Mouse (Mus musculus) spleen, adult 12 weeks (tissue): Measurements from ENCODE around the gene Tmc2.

ENCODE experiments used
- DNase-seq: peaks from one replicate; pipeline ENCODE4 v3.0.0; 2022; ENCODE audit warnings: low spot score

The Tmc2 gene

DNA sequence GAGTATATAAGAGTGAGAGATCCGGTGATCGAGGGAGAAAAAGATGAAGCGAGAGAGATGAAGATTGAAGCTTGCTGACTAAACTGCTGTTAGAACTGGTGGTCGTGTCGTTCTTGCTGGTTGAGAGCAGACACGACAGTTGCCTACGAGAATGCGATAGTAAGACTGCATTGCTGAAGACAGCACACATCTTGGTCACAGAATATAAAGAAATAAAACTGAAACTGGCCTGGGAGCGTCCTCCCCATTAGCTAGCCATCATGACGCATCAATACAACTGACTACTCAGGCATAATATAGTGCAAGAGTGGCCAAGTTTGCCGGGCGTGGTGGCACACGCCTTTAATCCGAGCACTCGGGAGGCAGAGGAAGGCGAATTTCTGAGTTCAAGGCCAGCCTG lies at the start of gene Tmc2:
TSS of gene Tmc2 (plus strand) at position 301 of the 400 bp plus-strand sequence.
- DNase-seq = no peak

DNA sequence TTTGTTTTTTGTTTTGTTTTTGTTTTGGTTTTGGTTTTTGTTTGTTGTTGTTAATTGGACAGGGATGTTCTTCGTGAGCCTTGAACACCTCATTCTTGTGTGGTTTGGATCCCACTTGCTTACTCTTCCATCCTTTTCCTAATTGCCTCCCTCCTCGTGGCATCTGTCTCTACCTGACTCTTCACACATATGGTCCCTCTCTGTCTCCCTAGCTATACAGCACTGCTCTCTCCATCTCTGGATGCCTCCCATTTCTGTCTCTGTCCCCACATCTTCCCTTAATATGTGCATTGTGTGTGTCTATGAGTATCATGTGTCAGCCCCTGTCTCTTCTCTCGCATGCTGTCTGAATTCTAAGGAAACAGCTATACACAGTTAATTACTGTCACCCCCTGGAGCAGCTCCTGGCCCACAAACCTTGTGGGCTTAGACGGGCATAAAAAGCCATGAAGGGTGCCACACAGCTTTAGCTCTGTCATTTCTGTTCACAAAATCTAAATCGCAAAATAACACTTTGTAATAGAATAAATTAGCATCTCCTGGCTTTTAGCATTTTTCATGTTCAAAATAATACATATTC lies 48.8 kb upstream of the Tmc2 start:
- no peak for DNase-seq

- DNase-seq = no peak
Observed at GRCm38 (mm10) chr2:130155171-130155570, 39.8 kb upstream of the Tmc2 start.

GRCm38 (mm10) chr2:130155851-130156250 lies 39.1 kb upstream of the Tmc2 start:
- DNase-seq = no peak

GRCm38 (mm10) chr2:130157231-130158087 lies 37.5 kb upstream of the Tmc2 start:
- no peak for DNase-seq

- DNase-seq = no peak
Observed at GRCm38 (mm10) chr2:130158088-130158437, 36.9 kb upstream of the Tmc2 start.

- no peak for DNase-seq
Observed at GRCm38 (mm10) chr2:130162701-130163100, 32.3 kb upstream of the Tmc2 start.

GRCm38 (mm10) chr2:130166311-130167214 lies 28.4 kb upstream of the Tmc2 start:
- DNase-seq = no peak

GRCm38 (mm10) chr2:130167861-130168260 lies 27.1 kb upstream of the Tmc2 start:
- DNase-seq = no peak

- DNase-seq = no peak
Observed at GRCm38 (mm10) chr2:130171674-130172073, 23.3 kb upstream of the Tmc2 start.

- no peak for DNase-seq
Observed at GRCm38 (mm10) chr2:130176820-130177219, 18.2 kb upstream of the Tmc2 start.

- DNase-seq = no peak
Observed at GRCm38 (mm10) chr2:130178381-130178705, 16.7 kb upstream of the Tmc2 start.

DNA sequence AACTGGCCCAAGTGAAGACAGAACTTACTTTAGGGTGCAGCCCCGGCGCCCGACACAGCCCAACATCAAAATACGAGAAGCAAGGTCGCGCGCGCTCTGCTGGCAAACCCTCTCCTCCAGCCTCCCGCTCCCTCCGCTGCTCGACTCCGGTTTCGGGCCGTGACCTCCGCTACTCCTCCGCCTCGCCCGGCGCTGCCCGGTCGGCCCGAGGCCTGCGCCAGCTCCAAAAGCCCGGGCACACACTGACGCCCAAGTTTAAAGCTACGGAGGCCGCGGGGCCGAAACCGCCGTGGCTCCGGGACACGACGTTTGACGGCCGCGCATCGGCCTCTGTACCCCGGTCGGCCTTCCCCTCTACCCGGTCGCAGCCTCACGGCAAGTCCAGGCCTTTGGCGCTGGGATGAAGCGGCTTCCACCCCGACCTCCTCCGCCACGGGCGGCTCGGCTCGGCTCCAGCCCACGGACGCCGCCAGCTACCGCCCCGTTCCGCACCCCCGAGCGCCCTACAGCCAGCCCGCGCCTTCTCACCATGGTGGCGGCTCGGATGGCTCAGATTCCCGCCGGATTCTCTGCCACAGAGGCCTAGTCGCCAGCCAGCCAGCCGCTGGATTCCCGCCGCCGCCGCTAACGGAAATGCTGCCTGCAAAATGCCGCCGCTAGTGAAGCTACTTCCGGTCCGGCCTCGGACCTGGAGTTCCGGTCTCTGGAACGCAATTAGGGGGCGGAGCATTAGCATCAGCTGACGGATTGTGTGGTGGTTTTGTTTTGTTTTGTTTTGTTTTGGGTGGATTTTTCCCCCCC lies 16.1 kb upstream of the Tmc2 start, which contains the start of gene Snrpb:
TSS of gene Snrpb (minus strand) at position 698 of the 801 bp plus-strand sequence.
- DNase-seq = peak; percentile 78

DNA sequence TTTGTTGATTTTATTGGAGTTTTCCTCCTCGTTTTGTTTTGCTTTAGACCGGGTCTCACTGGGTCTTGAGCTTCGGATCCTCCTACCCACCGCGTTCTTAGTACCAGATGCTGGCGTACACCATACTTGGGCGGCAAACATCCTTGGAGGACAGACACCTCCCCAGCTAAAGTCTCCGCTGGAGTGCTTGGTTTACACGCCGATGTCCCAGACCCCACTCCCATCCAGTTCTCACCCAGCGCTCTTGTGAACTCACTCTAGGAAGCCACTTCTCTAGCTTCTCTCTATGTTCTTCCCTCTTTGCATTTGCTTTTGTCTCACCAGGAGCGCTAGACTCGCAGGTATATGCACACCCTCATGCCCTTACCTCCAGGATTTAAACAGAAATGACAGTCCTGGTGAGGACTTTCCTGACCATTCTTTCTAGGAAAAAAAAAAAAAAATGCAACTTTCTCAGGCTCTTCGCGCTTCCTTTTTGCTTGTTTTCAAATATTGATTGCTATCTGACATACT lies 15.4 kb upstream of the Tmc2 start:
- DNase-seq = no peak

DNA sequence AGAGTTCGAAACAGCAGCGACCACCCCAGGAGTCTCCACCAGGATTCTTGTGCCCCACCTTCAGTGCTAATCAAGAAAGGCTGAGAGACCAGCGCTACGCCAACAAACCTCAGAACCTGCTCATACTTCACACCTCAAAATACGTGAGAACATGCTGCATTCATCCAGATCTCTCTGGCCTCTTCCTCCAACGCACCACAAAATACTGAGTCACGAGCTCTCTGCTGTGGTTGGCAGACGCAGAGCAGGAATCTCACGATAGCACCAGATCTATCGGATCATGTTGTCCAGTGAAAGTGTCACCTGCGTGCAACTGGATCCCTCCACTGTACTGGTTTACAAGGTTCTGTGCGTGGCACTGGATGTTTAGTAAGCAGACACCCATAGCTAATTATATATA lies 6.6 kb upstream of the Tmc2 start:
- no peak for DNase-seq

GRCm38 (mm10) chr2:130200961-130201360 lies 6.0 kb downstream of the Tmc2 start:
- DNase-seq = no peak

DNA sequence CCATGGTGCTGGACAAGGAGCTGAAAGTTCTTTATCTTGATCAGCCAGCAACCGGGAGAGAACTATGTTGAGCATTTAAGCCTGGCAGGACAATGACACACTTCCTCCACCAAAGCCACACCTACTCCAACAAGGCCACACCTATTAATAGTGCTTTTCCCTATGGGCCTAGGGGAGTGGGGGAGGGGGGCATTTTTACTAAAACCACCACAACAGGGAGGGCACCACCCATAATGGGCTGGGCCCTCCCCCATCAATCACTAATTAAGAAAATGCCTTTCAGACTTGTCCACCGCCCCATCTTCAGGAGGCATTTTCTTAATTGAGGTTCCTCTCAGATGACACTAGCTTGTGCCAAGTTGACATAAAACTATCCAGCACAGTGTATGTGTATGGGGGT lies 12.4 kb downstream of the Tmc2 start:
- no peak for DNase-seq

DNA sequence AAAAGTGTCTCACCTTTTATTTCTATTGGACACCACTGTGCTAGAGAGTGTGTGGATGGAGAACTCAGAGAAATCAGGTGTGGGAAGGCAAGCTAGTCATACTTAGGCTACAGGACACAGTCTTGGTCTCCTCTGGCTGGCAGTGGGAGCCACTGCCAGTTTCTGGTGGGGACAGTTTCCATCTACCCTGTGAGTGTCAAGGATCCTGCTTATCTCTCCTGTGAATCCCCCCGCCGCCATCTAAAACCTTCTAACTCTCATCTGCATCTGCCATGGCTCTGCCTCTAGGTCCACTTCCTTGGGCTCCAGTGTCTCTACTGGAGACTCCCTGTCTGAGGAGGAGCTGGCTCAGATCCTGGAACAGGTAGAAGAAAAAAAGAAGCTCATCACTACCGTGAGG lies 13.0 kb downstream of the Tmc2 start:
- no peak for DNase-seq

DNA sequence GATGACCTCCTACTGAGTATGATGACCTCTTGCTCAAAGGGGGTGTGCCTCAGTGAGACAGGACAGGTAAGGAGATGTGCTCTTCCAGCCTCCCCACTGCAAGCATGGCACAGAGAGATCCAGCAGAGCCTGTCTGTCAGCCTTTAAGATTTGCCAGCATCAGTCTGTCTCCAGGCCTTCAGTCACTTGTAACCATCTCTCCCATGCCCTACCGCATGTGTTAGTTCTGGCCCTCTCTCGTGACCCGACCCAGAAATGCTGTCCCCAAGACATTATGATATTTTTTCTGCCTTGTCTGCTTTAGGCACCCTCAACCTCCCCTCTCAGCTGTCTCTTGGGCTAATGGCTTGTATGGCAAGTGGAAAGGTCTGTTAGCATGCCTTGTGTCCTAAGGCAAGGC lies 14.6 kb downstream of the Tmc2 start:
- DNase-seq = no peak

- DNase-seq = no peak
Observed at GRCm38 (mm10) chr2:130211581-130211980, 16.6 kb downstream of the Tmc2 start.

DNA sequence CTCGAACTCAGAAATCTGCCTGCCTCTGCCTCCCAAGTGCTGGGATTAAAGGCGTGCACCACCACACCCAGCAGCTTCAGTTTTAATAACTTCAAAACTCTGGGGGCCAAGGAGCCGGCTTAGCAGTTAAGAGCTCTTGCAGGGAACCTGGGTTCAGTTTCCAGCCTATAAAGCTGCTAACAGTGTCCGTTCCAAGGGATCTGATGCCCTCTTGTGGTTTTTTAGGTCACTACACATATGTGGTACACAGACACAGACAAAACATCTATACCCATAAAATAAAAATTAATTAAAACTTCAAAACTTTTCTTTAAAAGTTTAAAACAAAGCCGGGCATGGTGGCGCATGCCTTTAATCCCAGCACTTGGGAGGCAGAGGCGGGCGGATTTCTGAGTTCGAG lies 51.9 kb downstream of the Tmc2 start:
- no peak for DNase-seq

DNA sequence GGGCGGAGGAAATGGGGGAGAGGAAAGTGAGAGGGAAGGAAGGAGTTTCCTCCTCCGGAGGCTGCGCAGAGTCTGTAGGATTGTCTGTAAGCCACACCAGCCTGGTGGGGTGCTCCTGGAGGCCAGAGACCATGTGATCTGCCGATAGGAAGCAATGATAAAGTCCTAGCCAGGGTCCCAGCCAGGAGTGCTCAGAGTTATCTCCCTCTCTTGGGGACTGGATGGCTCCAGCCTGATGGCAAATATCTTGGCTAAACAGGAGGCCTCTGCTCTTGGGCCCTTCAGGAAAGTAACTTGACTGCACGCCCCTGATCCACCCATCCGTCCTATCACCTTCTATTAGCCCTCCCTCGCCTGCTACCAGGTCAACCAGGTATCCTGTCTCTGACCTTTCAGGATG lies 53.2 kb downstream of the Tmc2 start:
- no peak for DNase-seq
